Mouse (Mus musculus) layer of hippocampus, adult 11-12 months (tissue): ENCODE measurements around the gene Rps3.

ENCODE experiments used
- DNase-seq: peaks from one replicate; pipeline ENCODE4 v3.0.0; 2022; ENCODE audit warnings: low spot score

The Rps3 gene

DNA sequence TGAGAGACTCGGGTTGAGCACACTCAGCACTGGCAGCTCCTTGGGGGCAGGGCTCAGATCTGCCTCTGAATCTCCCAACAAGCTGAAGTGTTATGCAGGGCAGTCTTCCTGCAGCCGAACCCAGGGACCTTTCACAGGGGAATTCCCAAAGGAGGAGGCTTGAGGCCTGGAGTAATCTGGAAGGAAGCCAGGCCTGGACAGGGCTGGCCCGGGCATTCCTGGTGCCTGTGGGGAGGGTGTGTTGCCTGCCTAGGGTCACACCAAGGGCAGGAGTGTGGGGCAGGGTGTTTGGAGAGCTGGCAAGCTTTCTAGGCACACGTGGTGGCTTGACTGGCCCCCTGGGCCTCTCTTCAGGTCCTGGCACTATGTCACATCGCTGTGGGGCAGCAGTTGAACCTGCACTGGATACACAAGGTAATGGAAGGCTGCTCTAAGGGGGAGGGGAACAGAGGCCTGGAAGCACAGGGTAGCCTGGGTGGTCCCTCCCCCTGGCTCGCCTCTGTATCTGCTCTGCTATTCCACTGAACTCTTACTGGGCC is 41.9 kb downstream of the Rps3 start:
- DNase-seq, result no peak

DNA sequence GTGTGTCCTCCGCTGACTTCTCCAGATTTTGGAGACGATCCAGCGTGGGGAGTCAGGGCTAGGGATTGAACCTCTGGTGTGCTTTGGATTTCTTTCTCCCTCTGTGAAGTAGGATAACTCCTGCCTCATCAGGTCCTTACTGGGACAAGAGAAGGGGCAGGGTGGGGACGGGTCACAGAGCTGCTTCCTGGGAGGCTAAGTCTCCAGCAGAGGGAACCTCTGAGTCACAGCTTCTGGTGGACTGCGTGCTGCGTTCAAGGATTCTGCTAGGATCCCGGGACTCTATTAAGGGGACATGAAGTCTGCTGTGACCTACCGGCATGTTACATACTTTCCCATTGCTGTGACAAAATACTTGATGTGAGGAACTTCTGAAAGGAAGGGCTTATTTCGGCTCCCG is 44.7 kb downstream of the Rps3 start:
- no peak for DNase-seq

DNA sequence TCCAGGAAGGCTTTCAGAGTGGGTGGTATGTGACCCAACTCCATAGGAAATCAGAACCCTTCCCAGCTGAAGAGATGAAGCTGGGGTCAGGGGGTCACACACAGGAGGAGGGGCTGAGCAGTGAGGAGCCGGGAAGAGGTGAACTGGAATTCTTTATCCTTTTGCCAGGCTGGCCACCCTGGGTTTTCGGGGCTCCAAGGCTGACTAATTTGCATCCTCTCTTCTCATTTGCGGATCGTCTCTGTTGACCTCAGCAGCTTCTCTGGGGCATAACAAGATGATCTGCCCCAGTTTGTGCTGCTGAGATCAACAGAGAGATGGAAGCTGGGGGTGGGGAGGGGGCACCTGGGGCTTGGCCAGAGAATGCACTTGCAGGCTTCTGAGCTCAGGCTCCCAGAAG is 47.0 kb downstream of the Rps3 start:
- DNase-seq, result no peak

DNA sequence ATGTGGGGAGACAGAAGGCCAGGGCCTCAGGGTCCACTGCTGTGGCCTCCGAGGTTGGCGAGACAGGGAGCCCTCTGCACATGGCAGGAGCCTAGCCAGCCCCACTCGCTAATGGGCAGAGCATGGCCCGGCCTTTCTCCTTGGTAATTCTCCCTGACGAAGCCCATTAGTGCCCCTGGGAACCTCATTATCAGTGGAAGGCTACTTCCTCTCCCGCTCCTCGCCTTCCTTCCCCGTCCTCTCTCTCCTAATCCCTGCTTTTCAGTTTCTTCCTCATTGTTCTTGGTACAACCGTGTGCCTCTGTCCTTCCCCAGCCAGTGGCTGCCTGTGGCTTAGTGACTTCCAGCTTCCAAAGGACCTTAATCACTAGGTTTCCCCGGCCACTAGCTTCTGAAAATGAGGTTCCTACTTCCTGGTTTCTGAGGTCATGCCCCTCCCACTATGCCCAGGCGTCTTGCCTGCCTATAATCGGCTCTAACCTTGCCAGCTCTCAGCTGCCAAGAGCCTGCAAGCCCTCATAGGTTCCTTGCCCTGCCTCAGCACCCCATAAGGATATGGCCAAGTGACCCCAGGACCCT is 48.8 kb downstream of the Rps3 start:
- no peak for DNase-seq

DNA sequence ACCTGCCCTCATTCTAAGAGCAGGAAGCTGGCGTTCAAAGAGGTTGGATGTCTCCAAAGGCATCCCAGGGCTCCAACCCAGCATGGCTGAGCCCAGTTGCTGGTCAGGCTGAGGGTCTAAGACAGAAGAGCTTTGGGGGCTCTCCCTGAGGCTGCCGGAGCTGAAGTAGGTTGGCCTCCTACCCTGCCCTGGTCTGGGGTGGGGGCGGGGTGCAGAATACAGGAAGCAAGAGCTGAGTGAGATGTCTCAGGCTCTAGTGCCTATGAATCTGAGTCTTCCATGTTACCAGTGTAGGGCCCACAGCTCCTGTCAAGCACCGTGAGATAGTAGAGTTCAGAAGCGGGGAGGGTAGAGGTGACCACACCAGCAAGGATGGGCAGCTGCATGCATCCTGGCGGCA is 50.7 kb downstream of the Rps3 start:
- DNase-seq, result no peak

DNA sequence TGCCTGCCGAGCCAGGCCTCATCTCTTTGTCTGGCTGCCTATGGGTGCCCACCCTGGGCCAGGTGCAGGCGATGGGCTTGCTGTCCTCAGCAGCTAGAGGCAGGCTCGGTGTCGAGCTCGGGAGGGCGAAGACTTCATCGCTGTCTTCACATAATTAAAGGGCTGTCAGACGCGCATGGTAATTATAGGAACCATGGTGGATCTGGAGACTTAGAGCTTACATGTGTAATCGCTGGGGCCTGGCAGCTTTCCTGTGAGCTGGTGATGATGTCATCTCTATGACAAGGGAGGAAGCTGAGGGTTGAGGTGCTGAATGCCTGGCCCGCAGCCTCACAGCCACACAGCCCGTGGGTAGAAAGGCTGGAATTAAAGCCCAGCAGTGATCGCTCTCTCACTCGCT is 51.3 kb downstream of the Rps3 start:
- DNase-seq, result peak; percentile 57

DNA sequence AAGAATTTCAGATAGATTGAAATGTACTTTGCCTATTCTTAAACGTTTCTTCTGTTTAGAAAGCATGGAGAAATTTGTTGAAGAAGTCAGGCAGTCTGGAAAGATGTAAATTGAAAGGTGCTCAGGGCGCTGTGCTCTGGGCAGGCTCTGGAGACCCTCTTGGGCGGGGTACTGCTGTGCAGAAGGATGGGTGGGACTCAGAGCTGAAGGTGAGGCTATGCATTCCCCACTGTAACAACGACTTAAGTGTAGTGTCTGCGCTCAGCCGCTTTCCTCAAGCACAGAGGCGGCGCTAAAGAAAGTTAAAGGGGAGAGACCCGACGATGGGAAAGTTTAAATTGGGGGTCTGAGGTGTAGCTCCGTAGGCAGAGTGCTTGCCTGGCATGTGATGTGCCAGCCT is 53.3 kb downstream of the Rps3 start:
- DNase-seq, result no peak

DNA sequence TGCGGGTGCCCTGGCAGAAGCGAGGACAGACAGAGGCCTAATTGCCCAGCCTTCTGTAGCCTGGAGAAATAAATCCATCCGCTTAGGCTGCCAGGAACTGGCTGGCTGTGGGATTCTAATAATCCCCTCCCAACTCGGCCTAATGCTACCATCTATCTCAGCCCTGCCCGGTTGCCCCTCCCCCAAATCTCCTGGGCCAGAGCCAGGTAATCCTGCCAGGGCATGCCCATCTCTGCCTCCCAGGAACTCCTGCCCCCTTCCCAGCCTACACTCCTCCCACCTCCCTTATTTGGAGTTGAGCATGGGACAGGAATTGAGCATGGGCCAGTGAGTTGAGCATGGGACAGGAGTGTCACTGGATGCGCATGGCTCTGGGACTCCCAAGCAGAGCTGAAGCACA is 53.8 kb downstream of the Rps3 start:
- DNase-seq, result no peak

DNA sequence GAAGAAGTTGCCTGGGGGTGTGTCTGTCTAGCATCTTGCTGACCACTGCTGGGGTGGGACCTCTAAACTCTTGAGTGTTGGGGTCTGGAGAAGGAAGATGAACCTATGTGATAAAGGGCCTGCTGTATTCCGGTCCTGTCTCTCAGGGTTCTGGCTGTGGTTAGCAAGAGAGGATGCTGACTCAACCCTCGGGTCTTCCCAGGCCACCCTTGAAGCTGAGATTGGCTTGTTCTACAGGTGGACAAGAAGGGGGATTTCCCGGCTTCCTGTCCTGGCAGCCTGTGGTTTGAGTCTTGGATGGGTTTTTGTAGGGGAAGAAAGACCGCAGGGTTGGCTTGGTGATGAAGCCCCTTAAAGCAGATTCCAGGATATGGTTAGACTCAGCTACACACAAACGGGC is 54.7 kb downstream of the Rps3 start:
- DNase-seq, result no peak

DNA sequence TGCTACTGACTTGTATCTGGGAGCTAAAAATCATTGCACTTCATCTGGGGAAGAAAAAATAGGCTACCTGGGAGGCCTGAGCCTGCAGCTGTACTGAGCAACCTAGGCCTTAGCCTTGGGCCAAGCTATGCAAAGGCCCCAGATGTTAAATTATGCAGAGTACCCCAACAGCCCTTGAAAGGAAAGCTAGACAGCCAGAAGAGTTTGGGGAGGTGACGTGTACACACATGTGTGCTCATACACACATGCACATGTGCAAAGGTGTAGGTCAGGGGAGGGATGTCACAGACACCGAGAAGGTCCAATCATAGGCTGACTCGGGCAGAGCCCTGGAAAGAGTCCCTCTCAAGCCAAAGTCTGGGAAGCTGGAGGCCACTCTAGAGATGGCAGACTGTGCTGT is 55.6 kb downstream of the Rps3 start:
- no peak for DNase-seq
